Comparison of ENCODE assay signal across 13 mouse cellular contexts in the genomic region with DNA sequence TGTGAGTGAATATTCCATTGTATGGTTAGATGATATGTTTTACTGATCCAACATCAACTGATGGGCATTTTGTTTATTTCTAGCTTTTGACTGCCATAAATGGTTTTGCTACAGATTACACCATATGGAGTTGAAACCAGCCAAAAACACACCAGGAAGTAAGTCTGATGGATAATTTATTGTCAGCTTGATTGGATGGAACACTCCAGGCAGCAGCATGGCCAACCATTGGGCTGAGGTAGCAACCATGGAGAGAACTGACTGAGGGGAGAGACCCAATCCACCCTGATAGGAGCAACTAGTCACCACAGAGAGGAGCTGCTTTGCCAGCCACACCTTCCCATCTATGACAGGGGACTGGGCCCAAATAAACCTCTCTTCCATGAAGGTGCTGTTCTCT. TPM values are rescaled to one million over a fixed set of nuclear protein-coding genes. Genes with fewer than 3 reads are reported as not detected.
"Had no signal": no experiment of that assay in that cellular context is flagged by ENCODE, and none has a peak within 500 bp of the region (broad histone marks: within the 10 kb centered on the region; RNA-seq: fewer than 3 reads in every experiment).

No protein-coding gene starts in this region.

- H3K36me3 ChIP-seq: kidney, embryonic 15.5 days; limb, embryonic 12.5 days; midbrain, embryonic 13.5 days; stomach, embryonic 15.5 days had no signal

- DNase-seq: kidney, postnatal 14 days; liver; lung, adult 18-20 months; lung, postnatal 36 days; right cerebral cortex, postnatal 14 days; thymus, adult 2 months; thymus, postnatal 25 days had no signal

- H3K27ac ChIP-seq: kidney, embryonic 15.5 days; limb, embryonic 12.5 days; liver, embryonic 14.5 days; midbrain, embryonic 13.5 days; stomach, embryonic 15.5 days had no signal

- H3K9ac ChIP-seq: kidney, embryonic 15.5 days; limb, embryonic 12.5 days; liver, embryonic 14.5 days; midbrain, embryonic 13.5 days; stomach, embryonic 15.5 days had no signal

- H3K27me3 ChIP-seq: kidney, embryonic 15.5 days; limb, embryonic 12.5 days; midbrain, embryonic 13.5 days; stomach, embryonic 15.5 days had no signal

- H3K4me3 ChIP-seq: kidney, embryonic 15.5 days; limb, embryonic 12.5 days; midbrain, embryonic 13.5 days; stomach, embryonic 15.5 days had no signal

- H3K4me1 ChIP-seq: kidney, embryonic 15.5 days; limb, embryonic 12.5 days; stomach, embryonic 15.5 days had no signal

RNA-seq across cellular contexts. Expression of a gene that starts 19.4 kb away (rescaled TPM):
- total RNA-seq: megakaryocyte progenitor cell, adult 5-6 weeks had no signal
